Comparison of ENCODE assay signal across 9 mouse cellular contexts in the genomic region with DNA sequence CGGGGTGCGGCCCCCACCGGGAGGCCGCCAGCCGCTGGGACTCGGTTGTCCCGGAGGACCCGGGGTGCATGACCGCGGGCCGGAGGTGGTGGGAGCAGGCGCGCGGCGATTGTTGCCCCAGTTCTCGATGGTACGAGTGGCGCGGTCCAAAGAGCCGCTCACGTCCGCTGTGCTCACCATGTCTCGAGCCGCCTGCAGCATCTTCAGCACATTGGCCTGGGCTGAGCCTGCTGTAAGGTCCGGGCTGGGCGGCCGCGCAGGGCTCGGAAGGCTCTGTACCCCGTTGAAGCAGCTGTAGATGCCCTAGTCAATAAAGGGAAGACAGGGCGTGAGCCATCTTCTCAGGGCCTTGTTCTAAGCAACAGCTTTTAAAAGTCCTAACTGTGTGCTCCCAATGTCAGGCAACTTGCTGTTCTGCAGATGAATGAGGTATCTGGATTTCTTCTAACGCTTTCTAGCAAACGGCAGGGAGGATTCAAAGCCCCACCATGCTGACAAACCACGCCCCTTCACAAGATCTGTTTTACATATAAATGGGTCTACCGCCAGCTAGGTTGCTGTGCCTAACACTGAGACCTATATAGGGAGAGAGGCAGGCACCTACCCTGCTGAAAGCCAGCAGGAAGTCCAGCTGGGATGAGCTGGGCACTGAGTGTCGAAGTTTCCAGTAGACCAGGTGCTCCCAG. TPM values are rescaled to one million over a fixed set of nuclear protein-coding genes. Genes with fewer than 3 reads are reported as not detected.
DNase-seq lines count a peak whose midpoint lies in the region; ATAC-seq lines count a peak whose summit lies in the region.
"Had no signal": no experiment of that assay in that cellular context is flagged by ENCODE, and none has a peak within 500 bp of the region (broad histone marks: within the 10 kb centered on the region; RNA-seq: fewer than 3 reads in every experiment).

No protein-coding gene starts in this region.

- H3K4me2 ChIP-seq in forebrain, embryonic 14.5 days (ENCODE audit: low read length): peak overlapping the region; percentile 95
- H3K4me2 ChIP-seq in limb, embryonic 15.5 days: peak overlapping the region; percentile 80
- peak overlapping the region; percentile 74 for H3K4me2 ChIP-seq in stomach, embryonic 16.5 days (ENCODE audit: low read depth, low read length)

- 1% methylated on average over 35 of the region's 36 CpGs for WGBS in forebrain, embryonic 14.5 days
- 2% methylated on average over 36 of the region's 36 CpGs for WGBS in limb, embryonic 15.5 days
- WGBS in stomach, embryonic 16.5 days: 3% methylated on average over 36 of the region's 36 CpGs

- DNase-seq in right cerebral cortex, postnatal 25 days: peak; percentile 17
- DNase-seq in right cerebral cortex, adult 18-20 months: no peak
- DNase-seq in forebrain, embryonic 14.5 days (ENCODE audit: low spot score): no peak
- DNase-seq in cerebellum, adult 18-20 months: no peak
- DNase-seq in layer of hippocampus, postnatal 25 days (ENCODE audit: extremely low spot score in 1 of 2, low spot score in 1 of 2): no peak

- peaks cover 33% of the 10 kb centered on the region for H3K27me3 ChIP-seq in forebrain, embryonic 14.5 days (replicated peaks; ENCODE audit: control insufficient read depth, insufficient read depth, low read length)
- H3K27me3 ChIP-seq in limb, embryonic 15.5 days: peaks cover 97% of the 10 kb centered on the region
- H3K27me3 ChIP-seq in stomach, embryonic 16.5 days (ENCODE audit: control insufficient read depth, insufficient read depth, low read length): peaks cover 57% of the 10 kb centered on the region

- no peak overlapping the region for H3K27ac ChIP-seq in forebrain, embryonic 14.5 days (ENCODE audit: low read depth, low read length)
- H3K27ac ChIP-seq in limb, embryonic 15.5 days: no peak overlapping the region
- no peak overlapping the region for H3K27ac ChIP-seq in stomach, embryonic 16.5 days (ENCODE audit: low read length)

- 0 out of 2 replicates have a peak, but pooled peaks have one; percentile 16 for ATAC-seq in forebrain, embryonic 14.5 days
- ATAC-seq in limb, embryonic 15.5 days (ENCODE audit: insufficient number of reproducible peaks, low FRiP score, low TSS enrichment, low read depth): no peak
- ATAC-seq in stomach, embryonic 16.5 days (ENCODE audit: insufficient read depth, low FRiP score): no peak

- H3K4me3 ChIP-seq in forebrain, embryonic 14.5 days (ENCODE audit: low read depth, low read length): peak overlapping the region; percentile 46
- H3K4me3 ChIP-seq in limb, embryonic 15.5 days: peak overlapping the region; percentile 41
- H3K4me3 ChIP-seq in stomach, embryonic 16.5 days (replicated peaks; ENCODE audit: low read length): peak overlapping the region; percentile 32

- H3K36me3 ChIP-seq in forebrain, embryonic 14.5 days (ENCODE audit: control insufficient read depth, insufficient read depth, low read length): no peaks in the 10 kb centered on the region
- H3K36me3 ChIP-seq in limb, embryonic 15.5 days: 0 out of 2 replicates have a peak, but pooled peaks cover under 1% of the 10 kb centered on the region
- H3K36me3 ChIP-seq in stomach, embryonic 16.5 days (ENCODE audit: control insufficient read depth, insufficient read depth, low read length): no peaks in the 10 kb centered on the region

- peak overlapping the region; percentile 62 for H3K9ac ChIP-seq in forebrain, embryonic 14.5 days (ENCODE audit: low read length)
- no peak overlapping the region for H3K9ac ChIP-seq in limb, embryonic 15.5 days
- peak overlapping the region; percentile 8; the same call in 1 of the 2 replicates for H3K9ac ChIP-seq in stomach, embryonic 16.5 days (ENCODE audit: low read length)

- peaks cover 8% of the 10 kb centered on the region; the same call in 1 of the 2 replicates for H3K4me1 ChIP-seq in forebrain, embryonic 14.5 days (ENCODE audit: control insufficient read depth, insufficient read depth, low read length)
- H3K4me1 ChIP-seq in limb, embryonic 15.5 days: peaks cover 22% of the 10 kb centered on the region
- peaks cover 12% of the 10 kb centered on the region; the same call in 1 of the 2 replicates for H3K4me1 ChIP-seq in stomach, embryonic 16.5 days (ENCODE audit: control insufficient read depth, insufficient read depth, low read length)

- no peaks in the 10 kb centered on the region for H3K9me3 ChIP-seq in forebrain, embryonic 14.5 days (replicated peaks; ENCODE audit: control insufficient read depth, low read length)
- H3K9me3 ChIP-seq in limb, embryonic 15.5 days: no peaks in the 10 kb centered on the region
- 0 out of 2 replicates have a peak, but pooled peaks cover 3% of the 10 kb centered on the region for H3K9me3 ChIP-seq in stomach, embryonic 16.5 days (replicated peaks; ENCODE audit: control insufficient read depth, low read length)

RNA-seq across cellular contexts. Expression of gene Grin2c, which starts 16.5 kb away (rescaled TPM):
- 0.12 and 0.14 TPM in 2 replicates for polyA plus RNA-seq in forebrain, embryonic 14.5 days (2014; fragmentation: Nextera tagmentation; extraction: Ambion mirVana)
- 0.05 TPM in 1 of 2 replicates, not detected in the other for polyA plus RNA-seq in limb, embryonic 15.5 days (2015; fragmentation: Nextera tagmentation; extraction: Ambion mirVana)
- not detected in 2 replicates for polyA plus RNA-seq in stomach, embryonic 16.5 days (2015; fragmentation: Nextera tagmentation; extraction: Ambion mirVana)
- 10 to 100 TPM; 47.3 to 47.4 TPM for total RNA-seq in layer of hippocampus, postnatal 25 days (2021)
- total RNA-seq: hematopoietic stem cell, adult 5-6 weeks had no signal

RNA-seq across cellular contexts. Expression of gene Fdxr, which starts 26.3 kb away (rescaled TPM):
- 17.2 and 20.0 TPM in 2 replicates for polyA plus RNA-seq in forebrain, embryonic 14.5 days (2014; fragmentation: Nextera tagmentation; extraction: Ambion mirVana)
- polyA plus RNA-seq in limb, embryonic 15.5 days (2015; fragmentation: Nextera tagmentation; extraction: Ambion mirVana): 15.2 and 16.6 TPM in 2 replicates
- 15.4 and 15.9 TPM in 2 replicates for polyA plus RNA-seq in stomach, embryonic 16.5 days (2015; fragmentation: Nextera tagmentation; extraction: Ambion mirVana)
- 10 to 100 TPM; 18.6 to 21.2 TPM for total RNA-seq in layer of hippocampus, postnatal 25 days (2021)

RNA-seq across cellular contexts. Expression of gene Fads6, which starts 46.9 kb away (rescaled TPM):
- polyA plus RNA-seq in forebrain, embryonic 14.5 days (2014; fragmentation: Nextera tagmentation; extraction: Ambion mirVana): 0.24 and 0.40 TPM in 2 replicates
- polyA plus RNA-seq in limb, embryonic 15.5 days (2015; fragmentation: Nextera tagmentation; extraction: Ambion mirVana): 0.16 and 0.24 TPM in 2 replicates
- 1.6 and 1.7 TPM in 2 replicates for polyA plus RNA-seq in stomach, embryonic 16.5 days (2015; fragmentation: Nextera tagmentation; extraction: Ambion mirVana)
- total RNA-seq in layer of hippocampus, postnatal 25 days (2021): 10 to 100 TPM; 11.2 to 12.1 TPM

RNA-seq across cellular contexts. Expression of gene Otop2, which starts 56.4 kb away (rescaled TPM):
- not detected in 2 replicates for polyA plus RNA-seq in forebrain, embryonic 14.5 days (2014; fragmentation: Nextera tagmentation; extraction: Ambion mirVana)
- 0.31 TPM in 1 of 2 replicates, not detected in the other for polyA plus RNA-seq in limb, embryonic 15.5 days (2015; fragmentation: Nextera tagmentation; extraction: Ambion mirVana)
- polyA plus RNA-seq in stomach, embryonic 16.5 days (2015; fragmentation: Nextera tagmentation; extraction: Ambion mirVana): 1.9 and 2.5 TPM in 2 replicates
- total RNA-seq in layer of hippocampus, postnatal 25 days (2021): under 1 TPM in 1 of 2 experiments, not detected in 1; 0.15 TPM
- total RNA-seq: adrenal gland, postnatal 36 days; hematopoietic stem cell, adult 5-6 weeks had no signal
